Mouse (Mus musculus) heart, postnatal 0 days (tissue): ENCODE results near the gene Efcab11.

Experiments
- CTCF ChIP-seq: IDR thresholded peaks from 2 replicates; pipeline ENCODE4 v1.5.1; 2016; ENCODE audit warnings: antibody characterized with exemption, control low read depth, low read depth
- EP300 ChIP-seq: IDR thresholded peaks from 2 replicates; pipeline ENCODE4 v1.6.1; 2016; ENCODE audit warnings: antibody characterized with exemption, low read depth

DNA sequence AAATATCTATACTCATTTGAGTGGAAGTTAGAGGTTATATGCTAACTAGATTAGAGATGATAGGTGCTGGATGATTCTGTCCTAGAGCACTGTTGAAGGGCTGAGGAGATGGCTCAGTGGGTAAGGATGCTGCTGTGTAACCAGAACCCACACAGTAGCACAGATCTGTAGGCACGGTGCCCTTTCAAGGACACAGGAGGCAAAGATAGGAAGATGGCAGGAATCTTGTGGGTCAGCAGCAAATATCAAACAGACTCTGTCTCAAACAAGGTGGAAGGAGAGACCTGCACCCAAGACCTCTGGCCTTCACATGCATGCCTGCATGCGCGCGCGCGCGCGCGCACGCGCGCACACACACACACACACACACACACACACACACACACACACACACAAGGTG is 160.0 kb downstream of the Efcab11 start:
- TF ChIP-seq CTCF (no peak), EP300 (no peak)
